Mouse (Mus musculus) forebrain, postnatal 0 days (tissue): ENCODE data around the gene Zdhhc8. TPM values are rescaled to one million over a fixed set of nuclear protein-coding genes. Genes with fewer than 3 reads are reported as not detected.
A peak's percentile ranks its signal among the peaks of the same experiment; 100 is the strongest.

Source experiments
- ATAC-seq: fragments of 200-750 bp; cut with Nextera tagmentation; 2 replicates; pipeline ENCODE4 v1.8.0; 2017; ENCODE audit warnings: mild to moderate bottlenecking, moderate library complexity
- DNase-seq: peaks from one replicate; pipeline ENCODE4 v3.0.0-alpha.2; 2015
- H3K27ac ChIP-seq: fragments of 300-500 bp; sonication (generic); 2 replicates; pipeline ENCODE4 v1.5.1; 2014; ENCODE audit warnings: low read depth, mild to moderate bottlenecking, antibody characterized with exemption, low read length, moderate library complexity, mixed read lengths
- H3K27me3 ChIP-seq: fragments of 300-500 bp; sonication (generic); 2 replicates; pipeline ENCODE4 v1.6.1; 2014; ENCODE audit warnings: mild to moderate bottlenecking, low read length, mixed read lengths; ENCODE audit not compliant: insufficient read depth
- H3K36me3 ChIP-seq: fragments of 300-500 bp; sonication (generic); 2 replicates; pipeline ENCODE4 v1.6.1; 2014; ENCODE audit warnings: mild to moderate bottlenecking, moderate library complexity; ENCODE audit not compliant: insufficient read depth
- H3K4me1 ChIP-seq: fragments of 300-500 bp; sonication (generic); 2 replicates; pipeline ENCODE4 v1.6.1; 2014; ENCODE audit warnings: antibody characterized with exemption; ENCODE audit not compliant: insufficient read depth
- H3K4me2 ChIP-seq: fragments of 300-500 bp; sonication (generic); 2 replicates; pipeline ENCODE4 v1.6.1; 2014; ENCODE audit warnings: low read depth, mild to moderate bottlenecking, moderate library complexity
- H3K4me3 ChIP-seq: fragments of 300-500 bp; sonication (generic); 2 replicates; pipeline ENCODE4 v1.5.1; 2014; ENCODE audit warnings: low read depth, low read length, mixed read lengths
- H3K9ac ChIP-seq: fragments of 300-500 bp; sonication (generic); 2 replicates; pipeline ENCODE4 v1.6.1; 2014; ENCODE audit warnings: mild to moderate bottlenecking
- H3K9me3 ChIP-seq: fragments of 300-500 bp; sonication (generic); 2 replicates; pipeline ENCODE4 v1.6.1; 2016; ENCODE audit warnings: low read length
- CTCF ChIP-seq: sonication (generic); IDR thresholded peaks from 2 replicates; pipeline ENCODE4 v1.5.1; 2016; ENCODE audit warnings: antibody characterized with exemption, control low read depth, low read depth
- WGBS: fragments of 180-500 bp; shearing (Covaris S2); extraction: QIAGEN DNeasy Blood & Tissue Kit; methylation state at CpG from one replicate; pipeline ENCODE4 v1.1.7; 2014; 5-methylcytosine and 5-hydroxymethylcytosine counted together
- polyA plus RNA-seq: library from polyadenylated mRNA; unstranded; fragments of >200 nt; fragmentation: Nextera tagmentation; extraction: Ambion mirVana; gene quantifications from 2 replicates; pipeline ENCODE4 v1.2.1, GENCODE M21; 2015
- total RNA-seq: library from RNA; depleted of rRNA; stranded (reverse); fragments of >200 nt; gene quantifications from 2 replicates; pipeline ENCODE4 v1.2.3, GENCODE M21; 2014

Gene Zdhhc8
- total and polyA plus RNA-seq, 2 experiments from 2014 or later = 17.9 to 35.5 TPM

DNA sequence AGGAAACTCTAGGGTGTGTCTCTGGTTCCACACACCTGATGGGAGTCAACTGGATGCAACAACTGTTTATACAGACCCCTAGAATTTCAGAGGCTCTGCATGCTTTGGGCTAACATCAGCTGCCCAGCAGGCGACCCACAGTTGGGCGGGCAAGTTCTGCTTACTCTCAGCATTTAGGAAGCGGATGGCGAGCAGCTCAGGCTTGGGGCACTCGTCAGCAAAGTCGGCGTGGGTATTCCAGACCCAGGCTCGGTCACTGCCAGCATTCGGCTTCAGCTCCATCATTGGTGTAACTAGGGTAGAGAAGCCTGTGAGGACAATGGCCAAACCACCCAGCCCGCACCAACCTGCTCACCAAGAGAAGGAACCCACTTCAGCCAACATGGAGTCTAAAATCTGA is 6.6 kb upstream of the Zdhhc8 start:
- Histone ChIP-seq H3K4me2 (no peak overlapping the region), H3K4me1 (no peaks in the 10 kb centered on the region), H3K9me3 (no peaks in the 10 kb centered on the region), H3K27ac (no peak overlapping the region), H3K27me3 (no peaks in the 10 kb centered on the region), H3K36me3 (peaks cover 82% of the 10 kb centered on the region), H3K9ac (no peak overlapping the region), H3K4me3 (no peak overlapping the region)
- WGBS = 96% methylated on average over 10 of the region's 10 CpGs
- TF ChIP-seq CTCF = no peak
- ATAC-seq = no peak
- DNase-seq = no peak

- 73% methylated on average over 7 of the region's 7 CpGs for WGBS
- Histone ChIP-seq H3K4me2 (peak overlapping the region; percentile 85; the same call in 1 of the 2 replicates), H3K4me1 (peaks cover 10% of the 10 kb centered on the region), H3K27ac (no peak overlapping the region), H3K27me3 (no peaks in the 10 kb centered on the region), H3K9me3 (no peaks in the 10 kb centered on the region), H3K36me3 (peaks cover 38% of the 10 kb centered on the region), H3K4me3 (no peak overlapping the region), H3K9ac (no peak overlapping the region)
- ATAC-seq (no peak), DNase-seq (no peak)
- TF ChIP-seq CTCF = no peak
These were observed 2.0 kb upstream of the Zdhhc8 start for GRCm38 (mm10) chr16:18236676-18237501.

DNA sequence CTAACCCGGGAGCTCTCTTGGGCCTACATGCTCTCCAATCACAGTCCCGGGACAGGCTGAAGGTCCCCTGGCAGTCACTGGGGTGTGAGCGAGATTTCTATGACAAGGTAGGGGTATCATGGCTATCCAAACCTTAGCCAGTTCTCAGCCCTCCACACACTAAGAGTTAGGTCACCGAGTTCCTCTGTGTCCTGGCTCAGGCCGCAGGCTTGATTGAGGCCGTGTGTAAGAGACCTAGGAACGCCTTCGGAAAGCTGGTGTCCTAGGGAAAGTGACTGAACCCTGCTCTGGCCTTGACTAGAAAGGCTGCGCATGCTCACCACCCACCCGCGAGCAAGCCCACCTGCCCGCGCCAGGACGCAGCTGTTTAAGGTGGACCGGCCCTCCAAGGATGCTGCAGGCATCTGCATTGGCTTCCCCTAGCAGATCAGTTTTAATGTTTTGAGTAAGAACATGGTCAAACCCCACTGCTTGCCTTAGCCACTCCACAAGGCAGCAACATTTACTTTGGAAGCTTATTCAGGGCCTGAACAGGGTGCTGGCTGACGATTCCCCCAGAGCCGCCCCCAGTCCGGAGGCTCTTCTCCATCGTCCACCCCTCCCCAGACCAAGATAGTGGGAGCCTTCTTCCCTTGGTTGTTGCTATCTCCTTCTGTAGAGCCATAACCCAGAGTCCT is 591 bp upstream of the Zdhhc8 start:
- Histone ChIP-seq H3K27me3 (no peaks in the 10 kb centered on the region), H3K4me3 (peak overlapping the region; percentile 84)

GRCm38 (mm10) chr16:18233919-18234670 is 841 bp downstream of the Zdhhc8 start:
- 16% methylated on average over 13 of the region's 13 CpGs for WGBS
- Histone ChIP-seq H3K9ac (peak overlapping the region; percentile 81), H3K27ac (peak overlapping the region; percentile 89), H3K4me2 (peak overlapping the region; percentile 85), H3K36me3 (peaks cover 12% of the 10 kb centered on the region), H3K4me1 (peaks cover 10% of the 10 kb centered on the region), H3K9me3 (no peaks in the 10 kb centered on the region), H3K4me3 (peak overlapping the region; percentile 84), H3K27me3 (no peaks in the 10 kb centered on the region)
- DNase-seq (no peak), ATAC-seq (peak; percentile 4; the same call in 1 of the 2 replicates)
- TF ChIP-seq CTCF = no peak

More for the DNA sequence above, 591 bp upstream of the Zdhhc8 start:
- Histone ChIP-seq H3K9me3 (no peaks in the 10 kb centered on the region), H3K4me1 (peaks cover 10% of the 10 kb centered on the region), H3K27ac (peak overlapping the region; percentile 89), H3K36me3 (peaks cover 25% of the 10 kb centered on the region), H3K4me2 (peak overlapping the region; percentile 85), H3K9ac (peak overlapping the region; percentile 81)
- TF ChIP-seq CTCF = no peak
- ATAC-seq (peak; percentile 80), DNase-seq (peak; percentile 78)
- WGBS = 5% methylated on average over 19 of the region's 19 CpGs

DNA sequence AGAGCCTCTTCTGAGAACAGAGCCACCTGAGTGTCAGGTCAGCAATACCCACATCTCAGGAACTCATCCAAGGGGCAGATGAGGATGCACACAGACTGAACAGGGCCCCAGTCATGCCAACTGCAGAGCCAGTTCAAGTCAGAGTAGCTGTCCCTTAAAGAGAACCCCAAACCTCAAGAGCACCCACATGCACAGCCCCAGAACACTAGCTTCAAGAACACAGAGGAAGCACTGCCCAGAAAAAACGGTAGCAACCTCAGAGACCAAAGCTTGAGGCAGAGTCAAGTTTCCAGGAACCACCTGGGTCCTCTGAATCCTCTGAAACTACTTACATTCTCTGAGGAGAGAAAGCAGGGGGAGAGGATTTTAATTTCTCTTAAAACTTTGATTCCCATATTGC is 1.5 kb downstream of the Zdhhc8 start:
- TF ChIP-seq CTCF = no peak
- H3K36me3 ChIP-seq = peaks cover 13% of the 10 kb centered on the region
- H3K4me1 ChIP-seq = peaks cover 10% of the 10 kb centered on the region
- ATAC-seq = no peak
- WGBS = 57% methylated on average over 1 of the region's 1 CpGs
- H3K4me3 ChIP-seq = no peak overlapping the region
- peak overlapping the region; percentile 81; the same call in 1 of the 2 replicates for H3K9ac ChIP-seq
- peak overlapping the region; percentile 85 for H3K4me2 ChIP-seq
- H3K27me3 ChIP-seq = no peaks in the 10 kb centered on the region
- no peak overlapping the region for H3K27ac ChIP-seq
- DNase-seq = no peak
- no peaks in the 10 kb centered on the region for H3K9me3 ChIP-seq

- H3K4me3 ChIP-seq = no peak overlapping the region
- H3K4me1 ChIP-seq = peaks cover 10% of the 10 kb centered on the region
- H3K9ac ChIP-seq = no peak overlapping the region
- no peak for ATAC-seq
- peaks cover 26% of the 10 kb centered on the region for H3K36me3 ChIP-seq
- no peak for TF ChIP-seq CTCF
- no peaks in the 10 kb centered on the region for H3K9me3 ChIP-seq
- H3K27me3 ChIP-seq = no peaks in the 10 kb centered on the region
- 86% methylated on average over 4 of the region's 4 CpGs for WGBS
- DNase-seq = no peak
- H3K4me2 ChIP-seq = no peak overlapping the region
- H3K27ac ChIP-seq = no peak overlapping the region
These were observed 3.5 kb downstream of the Zdhhc8 start for GRCm38 (mm10) chr16:18231451-18231850.
